Mouse (Mus musculus) CH12.LX (cell line): ENCODE results near the gene Vti1a. TPM values are rescaled to one million over a fixed set of nuclear protein-coding genes. Genes with fewer than 3 reads are reported as not detected.

ENCODE experiments used
- DNase-seq: peaks from one replicate; pipeline ENCODE4 v3.0.0-alpha.2; 2013; ENCODE audit errors: extremely low read depth
- H3K27ac ChIP-seq: 2 replicates; pipeline ENCODE4 v1.5.1; 2012; ENCODE audit warnings: low read depth, mild to moderate bottlenecking, control low read depth, moderate library complexity; ENCODE audit not compliant: insufficient read depth
- H3K27me3 ChIP-seq: replicated peaks from 2 replicates; pipeline ENCODE3; 2012; ENCODE audit warnings: inconsistent platforms
- H3K36me3 ChIP-seq, 2 experiments: replicated peaks in 1 of 2; 2 replicates each; pipeline versions ENCODE3 to v1.6.1; 2012; ENCODE audit warnings: inconsistent platforms in 1 of 2, low read length in 1 of 2, mild to moderate bottlenecking in 1 of 2, mixed read lengths in 1 of 2, moderate library complexity in 1 of 2; ENCODE audit not compliant: control insufficient read depth in 1 of 2, insufficient read depth in 1 of 2
- H3K4me1 ChIP-seq, 2 experiments: 2 replicates each; pipeline ENCODE4 v1.6.1; 2012; ENCODE audit warnings: inconsistent platforms in 1 of 2, moderate library complexity in 1 of 2; ENCODE audit not compliant: insufficient read depth in 2 of 2, control insufficient read depth in 1 of 2
- H3K4me2 ChIP-seq: 2 replicates; pipeline ENCODE4 v1.6.1; 2012; ENCODE audit warnings: low read depth, mild to moderate bottlenecking, control low read depth; ENCODE audit not compliant: poor library complexity, insufficient read depth, severe bottlenecking
- H3K4me3 ChIP-seq, 3 experiments: fragments of 150-350 bp in 1 of 3; sonication (generic) in 1 of 3; replicated peaks in 1 of 3; 2 replicates each; pipeline versions ENCODE3 to v1.5.1; 2011 to 2012; ENCODE audit warnings: low read depth in 2 of 3, low read length in 2 of 3, mild to moderate bottlenecking in 2 of 3, moderate library complexity in 2 of 3, control low read depth in 1 of 3, improper control_type of control experiment in 1 of 3, inconsistent platforms in 1 of 3, mixed read lengths in 1 of 3; ENCODE audit not compliant: poor library complexity in 1 of 3
- H3K79me2 ChIP-seq: replicated peaks from 2 replicates; pipeline ENCODE4 v1.6.1; 2012; ENCODE audit warnings: mild to moderate bottlenecking, moderate library complexity; ENCODE audit not compliant: control insufficient read depth, poor library complexity, insufficient read depth, severe bottlenecking; ENCODE audit errors: extremely low read depth
- H3K9ac ChIP-seq: 2 replicates; pipeline ENCODE4 v1.6.1; 2012; ENCODE audit warnings: low read depth, mild to moderate bottlenecking, control low read depth, moderate library complexity; ENCODE audit not compliant: insufficient read depth
- H3K9me3 ChIP-seq: replicated peaks from 2 replicates; pipeline ENCODE3; 2012; ENCODE audit warnings: low read length, inconsistent platforms, mixed read lengths
- CHD2 ChIP-seq: IDR thresholded peaks from 2 replicates; pipeline ENCODE4 v1.6.1; 2011; ENCODE audit warnings: low read length, improper control_type of control experiment
- CTCF ChIP-seq, 2 experiments: IDR thresholded peaks in 1 of 2; conservative IDR thresholded peaks in 1 of 2; 2 replicates each; pipeline ENCODE4 v1.5.1; 2011 to 2012; ENCODE audit warnings: low read depth in 2 of 2, low read length in 2 of 2, improper control_type of control experiment in 1 of 2, inconsistent platforms in 1 of 2, mild to moderate bottlenecking in 1 of 2, moderate library complexity in 1 of 2
- ELF1 ChIP-seq: IDR thresholded peaks from 2 replicates; pipeline ENCODE4 v1.6.1; 2014; ENCODE audit warnings: low read depth, mild to moderate bottlenecking, inconsistent platforms, low read length, improper control_type of control experiment
- EP300 ChIP-seq: IDR thresholded peaks from 2 replicates; pipeline ENCODE4 v1.6.1; 2011; ENCODE audit warnings: low read length, improper control_type of control experiment
- GABPA ChIP-seq: IDR thresholded peaks from 2 replicates; pipeline ENCODE4 v1.6.1; 2012; ENCODE audit warnings: low read depth, low read length, improper control_type of control experiment, inconsistent platforms; ENCODE audit not compliant: insufficient replicate concordance
- HCFC1 ChIP-seq: IDR thresholded peaks from 2 replicates; pipeline ENCODE4 v1.6.1; 2012; ENCODE audit warnings: low read depth, mild to moderate bottlenecking, inconsistent platforms, low read length, improper control_type of control experiment
- JUN ChIP-seq: IDR thresholded peaks from 2 replicates; pipeline ENCODE4 v1.6.1; 2011; ENCODE audit warnings: low read depth, mild to moderate bottlenecking, low read length, improper control_type of control experiment, moderate library complexity; ENCODE audit not compliant: insufficient read depth
- JUND ChIP-seq: conservative IDR thresholded peaks from 2 replicates; pipeline ENCODE4 v1.6.1; 2011; ENCODE audit warnings: low read depth, low read length, improper control_type of control experiment
- KAT2A ChIP-seq: IDR thresholded peaks from 2 replicates; pipeline ENCODE4 v1.6.1; 2012; ENCODE audit warnings: low read length, improper control_type of control experiment, inconsistent platforms; ENCODE audit not compliant: insufficient replicate concordance
- MAFK ChIP-seq: IDR thresholded peaks from 2 replicates; pipeline ENCODE4 v1.6.1; 2011; ENCODE audit warnings: low read length, improper control_type of control experiment; ENCODE audit not compliant: insufficient replicate concordance
- MAX ChIP-seq: IDR thresholded peaks from 2 replicates; pipeline ENCODE4 v1.6.1; 2011; ENCODE audit warnings: low read length, improper control_type of control experiment
- MEF2A ChIP-seq: IDR thresholded peaks from 2 replicates; pipeline ENCODE4 v1.6.1; 2014; ENCODE audit warnings: low read depth, mild to moderate bottlenecking, inconsistent platforms, low read length, improper control_type of control experiment, borderline replicate concordance
- MYC ChIP-seq: IDR thresholded peaks from 2 replicates; pipeline ENCODE4 v1.6.1; 2011; ENCODE audit warnings: low read depth, mild to moderate bottlenecking, improper control_type of control experiment, low read length
- NELFE ChIP-seq: IDR thresholded peaks from 2 replicates; pipeline ENCODE4 v1.6.1; 2011; ENCODE audit warnings: low read depth, low read length, improper control_type of control experiment
- PAX5 ChIP-seq: IDR thresholded peaks from 2 replicates; pipeline ENCODE4 v1.6.1; 2012; ENCODE audit warnings: low read length, inconsistent platforms, mixed read lengths
- POLR2AphosphoS2 ChIP-seq: IDR thresholded peaks from 2 replicates; pipeline ENCODE4 v1.6.1; 2011; ENCODE audit warnings: low read depth, low read length, improper control_type of control experiment
- RAD21 ChIP-seq: IDR thresholded peaks from 2 replicates; pipeline ENCODE4 v1.6.1; 2011; ENCODE audit warnings: low read depth, mild to moderate bottlenecking, low read length, improper control_type of control experiment, moderate library complexity
- RCOR1 ChIP-seq: conservative IDR thresholded peaks from 2 replicates; pipeline ENCODE4 v1.6.1; 2012; ENCODE audit warnings: low read depth, mild to moderate bottlenecking, inconsistent platforms, low read length, improper control_type of control experiment
- SMC3 ChIP-seq: IDR thresholded peaks from 2 replicates; pipeline ENCODE4 v1.6.1; 2011; ENCODE audit warnings: low read depth, low read length, improper control_type of control experiment
- TBP ChIP-seq: conservative IDR thresholded peaks from 2 replicates; pipeline ENCODE4 v1.6.1; 2011; ENCODE audit warnings: low read depth, low read length, improper control_type of control experiment
- USF1 ChIP-seq: IDR thresholded peaks from 2 replicates; pipeline ENCODE4 v1.6.1; 2014; ENCODE audit warnings: low read depth, mild to moderate bottlenecking, inconsistent platforms, low read length, improper control_type of control experiment
- USF2 ChIP-seq: conservative IDR thresholded peaks from 2 replicates; pipeline ENCODE4 v1.6.1; 2011; ENCODE audit warnings: low read depth, low read length, improper control_type of control experiment
- ZKSCAN1 ChIP-seq: IDR thresholded peaks from 2 replicates; pipeline ENCODE4 v1.6.1; 2012; ENCODE audit warnings: low read depth, inconsistent platforms, low read length, improper control_type of control experiment, borderline replicate concordance
- ZMIZ1 ChIP-seq: IDR thresholded peaks from 2 replicates; pipeline ENCODE4 v1.6.1; 2012; ENCODE audit warnings: low read depth, mild to moderate bottlenecking, inconsistent platforms, low read length, improper control_type of control experiment
- dilution Hi-C: fragments of 300-500 bp; cut with MboI; formaldehyde crosslinking; loops from 2 replicates; pipeline ENCODE4 v1.14.3; 2020; ENCODE audit warnings: low sequenced_read_pairs; ENCODE audit not compliant: extremely low pct_unique_long_range_greater_than_20kb, extremely low pct_ligation_motif_present
- in situ Hi-C: fragments of 300-500 bp; cut with MboI; formaldehyde crosslinking; loops from 3 replicates; pipeline ENCODE4 v1.14.3; 2019; ENCODE audit warnings: low sequenced_read_pairs, low pct_ligation_motif_present, low pct_unique_long_range_greater_than_20kb, mixed read lengths
- polyA plus RNA-seq: library from polyadenylated mRNA; unstranded; fragments of >175 nt; gene quantifications from 2 replicates; pipeline ENCODE4 v1.2.1, GENCODE M21; 2012; ENCODE audit warnings: low read depth; ENCODE audit not compliant: insufficient read length
- total RNA-seq, 2 experiments: library from RNA; depleted of rRNA; stranded (reverse); fragments of 300-350 nt in 1 of 2; fragments of >200 nt in 1 of 2; gene quantifications; 2 replicates each; pipeline ENCODE4 v1.2.3; 2012 to 2014

Vti1a gene
- total and polyA plus RNA-seq, 3 experiments, result 22.3 to 27.6 (median 23.5) TPM

DNA sequence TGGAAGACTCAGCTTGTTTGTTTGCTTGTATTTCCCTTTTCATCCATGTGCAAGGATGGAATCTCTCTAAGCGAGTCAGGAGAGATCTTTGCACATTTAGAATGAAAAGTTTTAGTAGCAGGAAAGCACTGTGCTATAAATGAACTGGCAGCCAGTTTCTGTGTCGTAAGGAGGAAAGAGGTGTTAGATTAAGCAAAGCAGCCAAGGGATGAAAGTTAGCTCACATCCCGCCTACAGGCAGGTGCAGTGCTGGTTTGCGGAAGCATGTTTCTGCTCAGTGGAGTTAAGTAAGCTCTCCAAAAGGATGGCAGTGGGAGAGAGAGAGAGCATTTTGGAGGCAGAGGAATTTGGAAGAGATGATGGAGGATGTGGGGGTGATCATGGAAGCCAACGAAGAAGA is 105.7 kb downstream of the Vti1a start:
- Histone ChIP-seq H3K4me1 (peaks cover 4% of the 10 kb centered on the region in 2 experiments; a peak in 2 of 4 replicates), H3K4me2 (no peak overlapping the region), H3K79me2 (no peaks in the 10 kb centered on the region), H3K36me3 (peaks cover 0 to 45% of the 10 kb centered on the region in 2 experiments), H3K27ac (no peak overlapping the region), H3K9ac (no peak overlapping the region), H3K9me3 (no peaks in the 10 kb centered on the region), H3K4me3 (no peak overlapping the region), H3K27me3 (no peaks in the 10 kb centered on the region)
- in situ Hi-C loops (no loop called here), dilution Hi-C loops (no loop called here)
- no peak for DNase-seq
- TF ChIP-seq GABPA, result no peak
- TF ChIP-seq HCFC1, result no peak
- TF ChIP-seq EP300, result no peak
- TF ChIP-seq KAT2A, result no peak
- no peak for TF ChIP-seq USF1
- no peak for TF ChIP-seq ZMIZ1
- no peak for TF ChIP-seq JUND
- no peak for TF ChIP-seq RAD21

- Histone ChIP-seq H3K4me2 (no peak overlapping the region), H3K4me1 (peaks cover 4% of the 10 kb centered on the region in 2 experiments; a peak in 2 of 4 replicates), H3K36me3 (peaks cover 0 to 47% of the 10 kb centered on the region in 2 experiments), H3K9ac (no peak overlapping the region), H3K4me3 (no peak overlapping the region), H3K27me3 (no peaks in the 10 kb centered on the region), H3K79me2 (no peaks in the 10 kb centered on the region), H3K9me3 (no peaks in the 10 kb centered on the region), H3K27ac (no peak overlapping the region)
- TF ChIP-seq USF2, result no peak
- TF ChIP-seq MYC, result no peak
- no peak for TF ChIP-seq KAT2A
- no peak for TF ChIP-seq RAD21
- TF ChIP-seq PAX5, result no peak
- no peak for TF ChIP-seq JUN
- dilution Hi-C loops (no loop called here), in situ Hi-C loops (no loop called here)
- DNase-seq, result no peak
Observed at GRCm38 (mm10) chr19:55422311-55423064, 106.4 kb downstream of the Vti1a start.

DNA sequence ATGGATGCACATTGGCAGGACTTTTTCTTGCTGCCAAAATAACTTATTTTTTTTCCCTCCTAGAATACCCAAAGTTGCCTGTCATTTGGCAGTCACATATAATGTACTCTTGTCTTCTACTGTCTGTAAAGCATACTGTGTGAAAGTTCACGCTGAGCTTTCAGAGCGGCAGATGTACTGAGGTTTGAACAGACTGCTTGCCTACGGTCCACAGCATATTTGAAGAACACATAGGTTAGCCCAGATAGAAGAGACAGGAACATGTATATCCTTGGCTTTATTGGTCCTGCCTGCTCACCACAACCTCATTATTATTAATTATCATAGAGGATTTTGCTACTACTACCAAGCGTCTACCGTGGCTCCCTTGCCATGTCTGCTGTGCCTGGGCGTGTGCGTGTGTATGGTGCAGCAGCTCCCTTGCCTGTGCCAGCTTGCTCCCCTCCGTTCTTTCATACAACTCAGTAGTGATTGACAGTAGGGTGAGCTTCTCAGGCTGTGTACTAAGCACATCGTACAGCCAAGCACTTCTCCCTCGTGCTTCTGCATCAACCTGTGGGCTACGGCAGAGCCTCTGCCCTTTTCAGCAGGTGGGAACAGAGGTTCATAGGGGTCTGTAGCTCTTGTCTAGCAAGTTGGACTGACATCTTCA is 107.1 kb downstream of the Vti1a start:
- no peaks in the 10 kb centered on the region for H3K9me3 ChIP-seq
- no peaks in the 10 kb centered on the region for H3K79me2 ChIP-seq
- no peak overlapping the region for H3K4me3 ChIP-seq
- peaks cover 4% of the 10 kb centered on the region in 2 experiments; a peak in 2 of 4 replicates for H3K4me1 ChIP-seq
- H3K4me2 ChIP-seq, result no peak overlapping the region
- no peaks in the 10 kb centered on the region for H3K27me3 ChIP-seq
- DNase-seq, result no peak
- H3K36me3 ChIP-seq, result peaks cover 0 to 52% of the 10 kb centered on the region in 2 experiments
- TF ChIP-seq KAT2A, result no peak
- no peak for TF ChIP-seq CTCF (conservative IDR thresholded peaks at IDR 0.05 in 1 of 2, IDR thresholded peaks at IDR 0.05 in 1 of 2; ENCODE audit: low read depth in 2 of 2, low read length in 2 of 2)
- TF ChIP-seq RCOR1, result no peak
- TF ChIP-seq ZKSCAN1, result no peak
- no peak for TF ChIP-seq MAX
- no peak for TF ChIP-seq TBP
- TF ChIP-seq POLR2AphosphoS2, result no peak
- TF ChIP-seq SMC3, result no peak
- TF ChIP-seq GABPA, result no peak
- TF ChIP-seq ELF1, result no peak
- no peak for TF ChIP-seq CHD2
- no peak for TF ChIP-seq USF1
- TF ChIP-seq MYC, result no peak
- TF ChIP-seq HCFC1, result no peak
- no peak for TF ChIP-seq MEF2A
- TF ChIP-seq JUN, result no peak
- TF ChIP-seq PAX5, result no peak
- TF ChIP-seq NELFE, result no peak
- no peak for TF ChIP-seq MAFK
- H3K9ac ChIP-seq, result no peak overlapping the region
- in situ Hi-C loops (no loop called here), dilution Hi-C loops (no loop called here)
- H3K27ac ChIP-seq, result no peak overlapping the region
